Mouse (Mus musculus) urinary bladder, postnatal 14 days (tissue): ENCODE measurements around the gene Sertm1.

Source experiments
- DNase-seq: peaks from one replicate; pipeline ENCODE4 v3.0.0; 2021; ENCODE audit warnings: low spot score

Gene Sertm1

GRCm38 (mm10) chr3:54915643-54916071 is at the start of gene Sertm1:
TSS of gene Sertm1 (minus strand) at chr3:54915887.
- DNase-seq: no peak

GRCm38 (mm10) chr3:54964948-54965506 is 49.3 kb upstream of the Sertm1 start:
- DNase-seq: no peak

DNA sequence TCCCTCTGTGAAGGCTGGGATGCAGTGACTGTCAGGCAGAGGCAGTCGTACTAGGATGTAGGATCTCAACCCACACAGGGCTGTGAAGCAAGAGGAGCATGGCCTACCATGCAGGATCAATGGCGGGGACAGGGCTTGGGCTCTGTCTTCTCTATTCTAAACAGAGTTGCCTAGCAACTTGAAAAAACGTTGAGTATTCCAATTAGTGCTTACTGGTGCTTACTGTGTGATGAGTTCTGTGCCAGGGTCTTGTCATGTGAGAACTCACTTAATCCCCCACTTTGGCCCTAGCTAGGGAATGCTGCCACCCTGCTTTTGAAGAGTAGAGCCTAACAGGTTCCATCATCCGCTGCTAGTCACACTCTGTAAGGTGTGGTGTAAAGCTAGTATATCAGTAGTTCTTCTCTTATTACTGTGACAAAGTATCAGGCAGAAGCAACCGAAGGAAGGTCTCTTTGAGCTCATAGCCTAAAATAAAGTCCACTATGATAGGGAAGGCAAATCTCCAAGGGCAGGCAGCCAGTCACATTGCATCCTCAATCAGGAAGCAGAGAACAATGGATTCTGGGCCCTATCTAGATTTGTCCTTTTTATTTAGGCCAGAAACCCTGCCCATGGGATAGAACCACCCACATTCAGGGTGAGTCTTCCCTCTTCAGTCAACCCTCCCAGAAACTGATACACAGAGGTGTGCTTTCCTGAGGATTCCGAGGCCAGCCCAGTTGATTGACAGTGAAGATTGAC is 27.6 kb upstream of the Sertm1 start:
- no peak for DNase-seq

GRCm38 (mm10) chr3:54934535-54934934 is 18.8 kb upstream of the Sertm1 start:
- DNase-seq: no peak

DNA sequence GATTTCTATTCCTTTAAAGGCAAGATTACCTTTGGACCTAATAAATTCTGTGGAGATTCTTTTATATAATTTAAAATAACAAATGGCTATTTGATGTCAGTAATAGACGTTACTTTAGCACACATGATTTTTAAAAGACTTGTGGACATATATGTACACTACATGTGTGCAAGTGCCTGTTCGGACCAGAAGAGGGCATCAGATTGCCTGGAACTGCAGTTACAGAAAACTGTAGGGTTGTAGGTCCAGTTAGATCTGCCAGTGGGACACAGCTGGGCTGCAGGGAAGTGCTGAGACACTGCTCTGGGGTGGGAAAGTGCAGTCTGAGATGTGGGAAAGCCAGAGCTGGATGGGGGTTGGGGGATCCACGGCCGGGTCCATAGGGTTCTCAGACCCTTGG is 16.9 kb upstream of the Sertm1 start:
- no peak for DNase-seq

GRCm38 (mm10) chr3:54920425-54920824 is 4.7 kb upstream of the Sertm1 start:
- no peak for DNase-seq

- DNase-seq: no peak
Measured at GRCm38 (mm10) chr3:54914845-54915642, 643 bp downstream of the Sertm1 start.

DNA sequence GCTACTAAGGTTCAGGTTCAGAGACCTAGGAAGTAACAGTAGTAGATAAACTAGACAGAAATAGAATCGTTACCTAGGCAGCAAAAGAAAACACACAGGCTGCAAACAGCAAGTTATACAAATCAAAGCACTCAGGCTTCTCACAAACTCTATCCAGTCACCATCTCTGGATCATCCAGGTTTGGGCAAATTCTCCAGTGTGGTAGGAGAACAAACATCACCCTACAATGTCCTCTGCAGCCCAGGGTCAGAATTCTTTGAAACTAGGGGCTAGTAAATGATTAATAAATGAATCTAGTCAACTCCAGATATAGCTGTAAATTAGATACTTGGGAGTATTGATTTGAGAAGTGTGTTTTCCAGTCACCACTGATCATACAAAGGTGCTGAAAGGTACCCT is 6.8 kb downstream of the Sertm1 start:
- no peak for DNase-seq

- DNase-seq: no peak
Measured at GRCm38 (mm10) chr3:54897974-54898373, 17.7 kb downstream of the Sertm1 start.

GRCm38 (mm10) chr3:54894891-54895290 is 20.8 kb downstream of the Sertm1 start:
- DNase-seq: no peak

GRCm38 (mm10) chr3:54892218-54892617 is 23.5 kb downstream of the Sertm1 start:
- no peak for DNase-seq

DNA sequence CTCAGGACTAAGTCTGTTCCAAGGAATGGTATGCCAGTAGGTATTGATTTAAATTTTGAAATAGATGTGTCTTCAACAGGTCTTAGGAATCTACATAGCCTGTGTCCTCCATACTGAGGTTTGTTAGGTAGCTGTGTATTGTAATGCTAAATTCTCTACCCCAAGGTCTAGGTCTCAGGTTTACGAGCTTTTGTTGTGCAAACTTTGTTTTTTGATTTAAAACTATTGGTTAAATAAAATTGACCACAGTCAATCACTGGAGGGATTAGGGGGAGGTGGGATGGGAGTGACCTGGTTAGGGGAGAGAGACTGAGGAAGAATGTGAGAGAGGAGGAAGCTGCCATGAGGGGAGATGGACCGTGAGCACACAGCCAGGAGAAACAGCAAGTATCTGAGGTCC is 29.2 kb downstream of the Sertm1 start:
- no peak for DNase-seq
